ENCODE assay signal across 8 mouse cellular contexts in the genomic region with DNA sequence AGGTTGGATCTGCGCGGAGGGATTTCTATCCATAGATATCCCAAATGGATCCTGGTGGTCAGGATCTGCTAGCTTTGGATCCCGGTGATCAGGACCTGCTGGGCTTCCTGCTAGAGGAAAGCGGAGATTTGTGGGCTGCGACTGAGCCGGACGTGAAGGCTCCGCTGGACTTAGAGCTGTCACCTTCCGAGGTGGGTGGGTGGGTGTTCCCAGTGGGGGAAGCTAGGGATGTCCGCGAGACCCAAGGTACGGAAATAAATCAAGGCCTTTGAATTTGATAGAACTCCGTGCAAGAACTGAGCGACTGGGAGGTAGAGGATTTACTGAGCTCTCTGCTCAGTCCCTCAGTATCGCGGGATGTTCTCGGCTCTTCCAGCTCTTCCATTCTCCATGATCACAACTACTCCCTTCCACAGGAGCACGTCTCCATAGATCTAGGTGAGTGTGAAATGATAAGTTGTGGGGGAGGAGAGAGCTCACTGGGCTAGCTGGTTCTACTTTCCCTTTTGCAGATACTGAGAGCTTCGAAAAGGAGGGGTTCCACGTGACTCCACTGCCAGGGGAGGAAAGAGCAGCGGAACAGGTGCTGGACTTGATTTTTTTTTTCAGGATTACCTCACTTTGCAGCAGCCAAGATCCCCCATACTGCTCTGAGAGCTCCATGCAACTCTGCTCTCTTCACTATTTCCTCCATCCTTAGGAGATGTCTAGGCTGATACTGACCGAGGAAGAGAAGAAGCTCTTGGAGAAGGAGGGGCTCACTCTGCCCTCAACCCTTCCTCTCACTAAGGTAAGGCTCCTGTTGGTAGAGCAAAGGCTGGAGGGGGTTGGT. TPM values are rescaled to one million over a fixed set of nuclear protein-coding genes. Genes with fewer than 3 reads are reported as not detected.
A peak's percentile ranks its signal among the peaks of the same experiment; 100 is the strongest.
DNase-seq lines count a peak whose midpoint lies in the region; ATAC-seq and TF ChIP-seq lines count a peak whose summit lies in the region.

No protein-coding gene starts in this region.

- H3K9ac ChIP-seq in forebrain, embryonic 12.5 days: peak overlapping the region; percentile 95
- peak overlapping the region; percentile 89 for H3K9ac ChIP-seq in limb, embryonic 15.5 days
- H3K9ac ChIP-seq in stomach, postnatal 0 days (ENCODE audit: low read length): peak overlapping the region; percentile 96

- peaks cover 42% of the 10 kb centered on the region for H3K36me3 ChIP-seq in forebrain, embryonic 12.5 days (replicated peaks)
- H3K36me3 ChIP-seq in limb, embryonic 15.5 days: peaks cover 43% of the 10 kb centered on the region
- H3K36me3 ChIP-seq in stomach, postnatal 0 days (ENCODE audit: control insufficient read depth, insufficient read depth, low read length): peaks cover 17% of the 10 kb centered on the region

- no peaks in the 10 kb centered on the region for H3K27me3 ChIP-seq in forebrain, embryonic 12.5 days
- no peaks in the 10 kb centered on the region for H3K27me3 ChIP-seq in limb, embryonic 15.5 days
- no peaks in the 10 kb centered on the region for H3K27me3 ChIP-seq in stomach, postnatal 0 days (ENCODE audit: control insufficient read depth, insufficient read depth, low read length)

- 10% methylated on average over 22 of the region's 22 CpGs for WGBS in forebrain, embryonic 12.5 days
- 7% methylated on average over 22 of the region's 22 CpGs for WGBS in limb, embryonic 15.5 days
- WGBS in stomach, postnatal 0 days: 6% methylated on average over 22 of the region's 22 CpGs

- intact Hi-C loops in gastrocnemius, postnatal 14 days (cut with DNase I; ENCODE audit: low total_unique reads): no loop called here

- H3K27ac ChIP-seq in forebrain, embryonic 12.5 days: peak overlapping the region; percentile 98
- H3K27ac ChIP-seq in limb, embryonic 15.5 days: peak overlapping the region; percentile 99
- peak overlapping the region; percentile 100 for H3K27ac ChIP-seq in stomach, postnatal 0 days (replicated peaks)

- peaks cover 49% of the 10 kb centered on the region for H3K4me1 ChIP-seq in forebrain, embryonic 12.5 days
- peaks cover 44% of the 10 kb centered on the region for H3K4me1 ChIP-seq in limb, embryonic 15.5 days
- peaks cover 20% of the 10 kb centered on the region for H3K4me1 ChIP-seq in stomach, postnatal 0 days (replicated peaks; ENCODE audit: control insufficient read depth, insufficient read depth)

- no peak for TF ChIP-seq CTCF in stomach, postnatal 0 days (IDR thresholded peaks at IDR 0.05; ENCODE audit: low read depth)

- H3K4me3 ChIP-seq in forebrain, embryonic 12.5 days (replicated peaks): peak overlapping the region; percentile 86
- peak overlapping the region; percentile 70 for H3K4me3 ChIP-seq in limb, embryonic 15.5 days
- peak overlapping the region; percentile 88 for H3K4me3 ChIP-seq in stomach, postnatal 0 days (ENCODE audit: low read depth, low read length)

- TF ChIP-seq EP300 in stomach, postnatal 0 days (optimal IDR thresholded peaks at IDR 0.05): no peak

- peak overlapping the region; percentile 86 for H3K4me2 ChIP-seq in forebrain, embryonic 12.5 days
- peak overlapping the region; percentile 75 for H3K4me2 ChIP-seq in limb, embryonic 15.5 days
- H3K4me2 ChIP-seq in stomach, postnatal 0 days (replicated peaks; ENCODE audit: low read depth): peak overlapping the region; percentile 60

- peak; percentile 17 for ATAC-seq in frontal cortex, adult (ENCODE audit: low TSS enrichment)
- peak; percentile 6; the same call in 1 of the 2 replicates for ATAC-seq in forebrain, embryonic 12.5 days (ENCODE audit: low FRiP score)
- no peak for ATAC-seq in limb, embryonic 15.5 days (ENCODE audit: insufficient number of reproducible peaks, low FRiP score, low TSS enrichment, low read depth)
- ATAC-seq in stomach, postnatal 0 days (ENCODE audit: low FRiP score, low TSS enrichment): 0 out of 2 replicates have a peak, but pooled peaks have one; percentile 1

- H3K9me3 ChIP-seq in forebrain, embryonic 12.5 days: no peaks in the 10 kb centered on the region
- no peaks in the 10 kb centered on the region for H3K9me3 ChIP-seq in limb, embryonic 15.5 days
- H3K9me3 ChIP-seq in stomach, postnatal 0 days (ENCODE audit: control insufficient read depth, low read length): no peaks in the 10 kb centered on the region

- DNase-seq in frontal cortex, adult 2 months (ENCODE audit: extremely low spot score in 1 of 2, low spot score in 1 of 2): no peak
- DNase-seq in CD4-positive, CD25-positive, alpha-beta regulatory T cell, adult 2 months (ENCODE audit: low read depth, low spot score): peak; percentile 55
- peak; percentile 42 for DNase-seq in stomach, postnatal 0 days (ENCODE audit: low spot score)
- no peak for DNase-seq in adrenal gland, postnatal 25 days
- DNase-seq in gastrocnemius, postnatal 14 days: no peak

RNA-seq across cellular contexts. Expression of a gene that starts 0.5 kb away (rescaled TPM):
- polyA plus RNA-seq in frontal cortex, adult 2 months (2012; rRNA removed): 42.4 and 43.2 TPM in 2 replicates
- polyA plus RNA-seq in forebrain, embryonic 12.5 days (2016; fragmentation: Nextera tagmentation; extraction: Ambion mirVana): 54.5 and 55.9 TPM in 2 replicates
- 65.5 and 70.5 TPM in 2 replicates for polyA plus RNA-seq in limb, embryonic 15.5 days (2015; fragmentation: Nextera tagmentation; extraction: Ambion mirVana)
- polyA plus RNA-seq in stomach, postnatal 0 days (2015; fragmentation: Nextera tagmentation; extraction: Ambion mirVana): 42.7 and 60.3 TPM in 2 replicates
- total RNA-seq in adrenal gland, postnatal 25 days (2021): 229 and 303 TPM in 2 replicates
- total RNA-seq in gastrocnemius, postnatal 14 days (2021): 10 to 100 TPM; 67.6 to 77.4 TPM

RNA-seq across cellular contexts. Expression of a gene that starts 0.9 kb away (rescaled TPM):
- polyA plus RNA-seq in frontal cortex, adult 2 months (2012; rRNA removed): 59.9 and 78.4 TPM in 2 replicates
- polyA plus RNA-seq in forebrain, embryonic 12.5 days (2016; fragmentation: Nextera tagmentation; extraction: Ambion mirVana): 45.3 and 46.2 TPM in 2 replicates
- polyA plus RNA-seq in limb, embryonic 15.5 days (2015; fragmentation: Nextera tagmentation; extraction: Ambion mirVana): 87.9 and 96.8 TPM in 2 replicates
- polyA plus RNA-seq in stomach, postnatal 0 days (2015; fragmentation: Nextera tagmentation; extraction: Ambion mirVana): 85.6 and 89.2 TPM in 2 replicates
- 111 and 172 TPM in 2 replicates for total RNA-seq in adrenal gland, postnatal 25 days (2021)
- total RNA-seq in gastrocnemius, postnatal 14 days (2021): 10 to 100 TPM; 38.7 to 45.6 TPM

RNA-seq across cellular contexts. Expression of a gene that starts 15.5 kb away (rescaled TPM):
- polyA plus RNA-seq in frontal cortex, adult 2 months (2012; rRNA removed): 35.5 and 39.6 TPM in 2 replicates
- 29.9 and 30.9 TPM in 2 replicates for polyA plus RNA-seq in forebrain, embryonic 12.5 days (2016; fragmentation: Nextera tagmentation; extraction: Ambion mirVana)
- 27.6 and 31.7 TPM in 2 replicates for polyA plus RNA-seq in limb, embryonic 15.5 days (2015; fragmentation: Nextera tagmentation; extraction: Ambion mirVana)
- 11.7 and 13.0 TPM in 2 replicates for polyA plus RNA-seq in stomach, postnatal 0 days (2015; fragmentation: Nextera tagmentation; extraction: Ambion mirVana)
- 50.5 and 58.9 TPM in 2 replicates for total RNA-seq in adrenal gland, postnatal 25 days (2021)
- total RNA-seq in gastrocnemius, postnatal 14 days (2021): 10 to 100 TPM; 21.9 to 22.3 TPM

RNA-seq across cellular contexts. Expression of a gene that starts 15.7 kb away (rescaled TPM):
- 85.8 and 91.4 TPM in 2 replicates for polyA plus RNA-seq in frontal cortex, adult 2 months (2012; rRNA removed)
- polyA plus RNA-seq in forebrain, embryonic 12.5 days (2016; fragmentation: Nextera tagmentation; extraction: Ambion mirVana): 43.7 and 48.2 TPM in 2 replicates
- 19.2 and 21.9 TPM in 2 replicates for polyA plus RNA-seq in limb, embryonic 15.5 days (2015; fragmentation: Nextera tagmentation; extraction: Ambion mirVana)
- polyA plus RNA-seq in stomach, postnatal 0 days (2015; fragmentation: Nextera tagmentation; extraction: Ambion mirVana): 25.0 and 26.1 TPM in 2 replicates
- 11.9 and 15.4 TPM in 2 replicates for total RNA-seq in adrenal gland, postnatal 25 days (2021)
- total RNA-seq in gastrocnemius, postnatal 14 days (2021): 1 to 10 TPM; 5.1 to 6.2 TPM

RNA-seq across cellular contexts. Expression of a gene that starts 21.3 kb away (rescaled TPM):
- polyA plus RNA-seq in frontal cortex, adult 2 months (2012; rRNA removed): not detected in 2 replicates
- polyA plus RNA-seq in forebrain, embryonic 12.5 days (2016; fragmentation: Nextera tagmentation; extraction: Ambion mirVana): 0.89 and 3.5 TPM in 2 replicates
- polyA plus RNA-seq in limb, embryonic 15.5 days (2015; fragmentation: Nextera tagmentation; extraction: Ambion mirVana): 2.0 and 7.0 TPM in 2 replicates
- 0.25 and 0.34 TPM in 2 replicates for polyA plus RNA-seq in stomach, postnatal 0 days (2015; fragmentation: Nextera tagmentation; extraction: Ambion mirVana)
- 4.5 and 5.7 TPM in 2 replicates for total RNA-seq in adrenal gland, postnatal 25 days (2021)
- under 1 TPM in 1 of 2 experiments, not detected in 1; 0.29 TPM for total RNA-seq in gastrocnemius, postnatal 14 days (2021)

Comparison
In these comparisons a context has a peak if more than half of its experiments do, and no peak if none do; other contexts are left out.
1. DNase-seq: peak in CD4-positive, CD25-positive, alpha-beta regulatory T cell, adult 2 months (single experiment) and stomach, postnatal 0 days (single experiment); none in frontal cortex, adult 2 months (0 of 2), adrenal gland, postnatal 25 days (single experiment) and gastrocnemius, postnatal 14 days (single experiment).
2. Peak in every context shown above with its lines, with median percentiles within 50 percentile points of each other: H3K27ac ChIP-seq, H3K4me2 ChIP-seq, H3K4me3 ChIP-seq and H3K9ac ChIP-seq.